Mouse (Mus musculus) kidney, adult 2 months (tissue): ENCODE data around the gene Nid2. TPM values are rescaled to one million over a fixed set of nuclear protein-coding genes. Genes with fewer than 3 reads are reported as not detected.
A peak's percentile ranks its signal among the peaks of the same experiment; 100 is the strongest.

ENCODE experiments used
- DNase-seq: peaks from one replicate; pipeline ENCODE4 v3.0.0; 2021
- H3K27ac ChIP-seq: fragments of 200-500 bp; 2 replicates; pipeline ENCODE4 v1.5.1; 2012; ENCODE audit warnings: low read depth, low read length, control low read depth, inconsistent platforms; ENCODE audit not compliant: insufficient read depth
- H3K27me3 ChIP-seq: fragments of 200-500 bp; replicated peaks from 2 replicates; pipeline ENCODE4 v1.6.1; 2012; ENCODE audit warnings: mild to moderate bottlenecking, moderate library complexity, low read length, inconsistent platforms; ENCODE audit not compliant: control insufficient read depth, insufficient read depth
- H3K36me3 ChIP-seq: fragments of 200-500 bp; 2 replicates; pipeline ENCODE4 v1.6.1; 2012; ENCODE audit warnings: mild to moderate bottlenecking, moderate library complexity, low read length, inconsistent platforms; ENCODE audit not compliant: control insufficient read depth, insufficient read depth
- H3K4me1 ChIP-seq: fragments of 200-500 bp; 2 replicates; pipeline ENCODE4 v1.6.1; 2011; ENCODE audit warnings: low read length; ENCODE audit not compliant: control insufficient read depth, insufficient read depth
- H3K4me3 ChIP-seq: fragments of 200-500 bp; 2 replicates; pipeline ENCODE4 v1.5.1; 2011; ENCODE audit warnings: mild to moderate bottlenecking, low read depth, low read length, control low read depth; ENCODE audit not compliant: insufficient read depth
- CTCF ChIP-seq: fragments of 200-500 bp; conservative IDR thresholded peaks from 2 replicates; pipeline ENCODE4 v1.5.1; 2011; ENCODE audit warnings: low read depth, mild to moderate bottlenecking, control low read depth, low read length, moderate library complexity, mixed read lengths; ENCODE audit not compliant: insufficient read depth, insufficient read length
- POLR2A ChIP-seq: fragments of 200-500 bp; IDR thresholded peaks from one replicate; pipeline ENCODE4 v1.6.1; 2011; ENCODE audit warnings: low read depth, low read length, control low read depth
- WGBS: fragments of 180-500 bp; shearing (Covaris S2); methylation state at CpG from one replicate; pipeline ENCODE4 v1.1.7; 2018; 5-methylcytosine and 5-hydroxymethylcytosine counted together
- polyA plus RNA-seq: library from polyadenylated mRNA; depleted of rRNA; stranded (reverse); fragments of >200 nt; gene quantifications from 2 replicates; pipeline ENCODE4 v1.2.3, GENCODE M21; 2012

Nid2 gene
- polyA plus RNA-seq, 1 experiment, result 17.6 TPM

- H3K27me3 ChIP-seq, result no peaks in the 10 kb centered on the region
- 0 out of 2 replicates have a peak, but pooled peaks cover 4% of the 10 kb centered on the region for H3K4me1 ChIP-seq
- no peaks in the 10 kb centered on the region for H3K36me3 ChIP-seq
- WGBS, result 41% methylated on average over 5 of the region's 5 CpGs
- peak; percentile 63 for DNase-seq
- no peak for TF ChIP-seq CTCF
- no peak for TF ChIP-seq POLR2A
- no peak overlapping the region for H3K27ac ChIP-seq
- no peak overlapping the region for H3K4me3 ChIP-seq
Observed at GRCm38 (mm10) chr14:19744876-19745275, 6.2 kb upstream of the Nid2 start.

GRCm38 (mm10) chr14:19746232-19746631, 4.8 kb upstream of the Nid2 start:
- Histone ChIP-seq H3K36me3 (no peaks in the 10 kb centered on the region), H3K4me3 (no peak overlapping the region), H3K4me1 (0 out of 2 replicates have a peak, but pooled peaks cover 3% of the 10 kb centered on the region), H3K27me3 (no peaks in the 10 kb centered on the region), H3K27ac (no peak overlapping the region)
- 72% methylated on average over 2 of the region's 2 CpGs for WGBS
- TF ChIP-seq POLR2A (no peak), CTCF (no peak)
- DNase-seq, result no peak

- Histone ChIP-seq H3K4me3 (no peak overlapping the region), H3K4me1 (0 out of 2 replicates have a peak, but pooled peaks cover 3% of the 10 kb centered on the region), H3K27ac (no peak overlapping the region), H3K27me3 (no peaks in the 10 kb centered on the region), H3K36me3 (no peaks in the 10 kb centered on the region)
- WGBS, result 93% methylated on average over 2 of the region's 2 CpGs
- TF ChIP-seq CTCF (no peak), POLR2A (no peak)
- DNase-seq, result no peak
Observed at GRCm38 (mm10) chr14:19746731-19747130, 4.3 kb upstream of the Nid2 start.

GRCm38 (mm10) chr14:19749743-19750142, 1.3 kb upstream of the Nid2 start:
- Histone ChIP-seq H3K27ac (no peak overlapping the region), H3K4me1 (0 out of 2 replicates have a peak, but pooled peaks cover 2% of the 10 kb centered on the region), H3K36me3 (no peaks in the 10 kb centered on the region), H3K27me3 (no peaks in the 10 kb centered on the region), H3K4me3 (no peak overlapping the region)
- no peak for DNase-seq
- WGBS, result 93% methylated on average over 2 of the region's 2 CpGs
- TF ChIP-seq CTCF (no peak), POLR2A (no peak)

GRCm38 (mm10) chr14:19750411-19751024, 547 bp upstream of the Nid2 start:
- H3K36me3 ChIP-seq, result no peaks in the 10 kb centered on the region
- 14% methylated on average over 26 of the region's 26 CpGs for WGBS
- no peak for DNase-seq
- TF ChIP-seq CTCF (no peak), POLR2A (no peak)
- H3K4me1 ChIP-seq, result no peaks in the 10 kb centered on the region
- peak overlapping the region; percentile 36; the same call in 1 of the 2 replicates for H3K27ac ChIP-seq
- H3K4me3 ChIP-seq, result peak overlapping the region; percentile 77
- H3K27me3 ChIP-seq, result no peaks in the 10 kb centered on the region

GRCm38 (mm10) chr14:19752276-19752675, 1.2 kb downstream of the Nid2 start:
- TF ChIP-seq POLR2A, result no peak
- TF ChIP-seq CTCF, result no peak
- no peak for DNase-seq
- Histone ChIP-seq H3K27me3 (no peaks in the 10 kb centered on the region), H3K36me3 (no peaks in the 10 kb centered on the region), H3K4me1 (no peaks in the 10 kb centered on the region), H3K27ac (no peak overlapping the region), H3K4me3 (peak overlapping the region; percentile 77)
- 35% methylated on average over 21 of the region's 21 CpGs for WGBS

- no peaks in the 10 kb centered on the region for H3K27me3 ChIP-seq
- DNase-seq, result no peak
- H3K4me3 ChIP-seq, result no peak overlapping the region
- no peaks in the 10 kb centered on the region for H3K4me1 ChIP-seq
- 76% methylated on average over 10 of the region's 10 CpGs for WGBS
- no peaks in the 10 kb centered on the region for H3K36me3 ChIP-seq
- H3K27ac ChIP-seq, result no peak overlapping the region
- TF ChIP-seq POLR2A, result no peak
- TF ChIP-seq CTCF, result no peak
Observed at GRCm38 (mm10) chr14:19759277-19760193, 8.5 kb downstream of the Nid2 start.
